In genomic region chr14:58075433-58076029, GRCm38 (mm10) we compare ENCODE assay signal across 7 mouse cellular contexts. TPM values are rescaled to one million over a fixed set of nuclear protein-coding genes. Genes with fewer than 3 reads are reported as not detected.
A peak's percentile ranks its signal among the peaks of the same experiment; 100 is the strongest.
DNase-seq lines count a peak whose midpoint lies in the region; ATAC-seq and TF ChIP-seq lines count a peak whose summit lies in the region.

No protein-coding gene starts in this region.

- DNase-seq in B cell, adult 2 months, result peak; percentile 18 to 31
- peak; percentile 63 for DNase-seq in ZHBTc4 (ENCODE audit: low read depth, low spot score)
- peak; percentile 61 for DNase-seq in embryo, embryonic 11 days
- DNase-seq in heart, postnatal 0 days (ENCODE audit: low spot score), result peak; percentile 65
- peak; percentile 54 to 70 for DNase-seq in kidney, postnatal 4 days
- peak; percentile 69 for DNase-seq in midbrain, embryonic 14.5 days
- peak; percentile 35 for DNase-seq in thymus, postnatal 4 days

- peak overlapping the region; percentile 86 for H3K4me2 ChIP-seq in heart, postnatal 0 days (ENCODE audit: low read depth, low read length)
- H3K4me2 ChIP-seq in midbrain, embryonic 14.5 days (ENCODE audit: low read length), result peak overlapping the region; percentile 98

- peak overlapping the region; percentile 67 for H3K9ac ChIP-seq in heart, postnatal 0 days (replicated peaks; ENCODE audit: low read depth, low read length)
- peak overlapping the region; percentile 75 for H3K9ac ChIP-seq in midbrain, embryonic 14.5 days (replicated peaks; ENCODE audit: low read length)

- H3K36me3 ChIP-seq in heart, postnatal 0 days (replicated peaks; ENCODE audit: control insufficient read depth, insufficient read depth, low read length), result no peaks in the 10 kb centered on the region
- H3K36me3 ChIP-seq in midbrain, embryonic 14.5 days (ENCODE audit: control insufficient read depth, insufficient read depth, low read length), result no peaks in the 10 kb centered on the region

- 0% methylated on average over 31 of the region's 31 CpGs for WGBS in heart, postnatal 0 days
- WGBS in midbrain, embryonic 14.5 days, result under 1% methylated on average over 31 of the region's 31 CpGs

- peak; percentile 30 for TF ChIP-seq CTCF in heart, postnatal 0 days (IDR thresholded peaks at IDR 0.05; ENCODE audit: low read depth)

- H3K4me1 ChIP-seq in heart, postnatal 0 days (ENCODE audit: control insufficient read depth, insufficient read depth), result peaks cover 14% of the 10 kb centered on the region; the same call in 1 of the 2 replicates
- peaks cover 28% of the 10 kb centered on the region for H3K4me1 ChIP-seq in midbrain, embryonic 14.5 days (ENCODE audit: control insufficient read depth, insufficient read depth, low read length)

- H3K4me3 ChIP-seq in heart, postnatal 0 days (ENCODE audit: low read depth, low read length), result peak overlapping the region; percentile 84
- peak overlapping the region; percentile 66 for H3K4me3 ChIP-seq in midbrain, embryonic 14.5 days (replicated peaks; ENCODE audit: low read depth, low read length)

- no peaks in the 10 kb centered on the region for H3K9me3 ChIP-seq in heart, postnatal 0 days (replicated peaks; ENCODE audit: control insufficient read depth, low read length)
- H3K9me3 ChIP-seq in midbrain, embryonic 14.5 days (ENCODE audit: control insufficient read depth, low read length), result no peaks in the 10 kb centered on the region

- H3K27me3 ChIP-seq in heart, postnatal 0 days (ENCODE audit: control insufficient read depth, insufficient read depth, low read length), result peaks cover 19% of the 10 kb centered on the region
- peaks cover 42% of the 10 kb centered on the region for H3K27me3 ChIP-seq in midbrain, embryonic 14.5 days (ENCODE audit: control insufficient read depth, insufficient read depth, low read length)

- H3K27ac ChIP-seq in heart, postnatal 0 days (ENCODE audit: low read depth), result peak overlapping the region; percentile 86
- peak overlapping the region; percentile 88 for H3K27ac ChIP-seq in midbrain, embryonic 14.5 days (replicated peaks; ENCODE audit: low read depth, low read length)

- ATAC-seq in heart, postnatal 0 days (ENCODE audit: insufficient read depth, low read depth), result peak; percentile 48
- peak; percentile 28 for ATAC-seq in midbrain, embryonic 14.5 days (ENCODE audit: low FRiP score, low TSS enrichment)

- TF ChIP-seq EP300 in heart, postnatal 0 days (IDR thresholded peaks at IDR 0.05; ENCODE audit: low read depth), result no peak

RNA-seq across cellular contexts. Expression of gene Fgf9, which starts 5.2 kb away (rescaled TPM):
- total RNA-seq in heart, postnatal 0 days (2014; rRNA removed; ENCODE audit: low replicate concordance), result 3.7 and 7.6 TPM in 2 replicates
- polyA plus RNA-seq in heart, postnatal 0 days (2015; fragmentation: Nextera tagmentation; extraction: Ambion mirVana), result 10.0 and 10.6 TPM in 2 replicates
- 13.5 and 19.7 TPM in 2 replicates for polyA plus RNA-seq in midbrain, embryonic 14.5 days (2014; fragmentation: Nextera tagmentation; extraction: Ambion mirVana)

Comparison
In these comparisons a context has a peak if more than half of its experiments do, and no peak if none do; other contexts are left out.
1. Peak in every context shown above with its lines: DNase-seq, ATAC-seq, H3K4me3 ChIP-seq and H3K27ac ChIP-seq.